Mouse (Mus musculus): Measurements from ENCODE around the gene Vmn1r172. TPM values are rescaled to one million over a fixed set of nuclear protein-coding genes. Genes with fewer than 3 reads are reported as not detected.
"Not testable (repeated sequence)": the region's sequence is repeated elsewhere in the genome, so short reads cannot be mapped to it uniquely, and the experiment has no call there.

Vmn1r172 gene
- polyA plus RNA-seq (2015; fragmentation: Nextera tagmentation; extraction: Ambion mirVana), result not detected in 2 replicates

DNA sequence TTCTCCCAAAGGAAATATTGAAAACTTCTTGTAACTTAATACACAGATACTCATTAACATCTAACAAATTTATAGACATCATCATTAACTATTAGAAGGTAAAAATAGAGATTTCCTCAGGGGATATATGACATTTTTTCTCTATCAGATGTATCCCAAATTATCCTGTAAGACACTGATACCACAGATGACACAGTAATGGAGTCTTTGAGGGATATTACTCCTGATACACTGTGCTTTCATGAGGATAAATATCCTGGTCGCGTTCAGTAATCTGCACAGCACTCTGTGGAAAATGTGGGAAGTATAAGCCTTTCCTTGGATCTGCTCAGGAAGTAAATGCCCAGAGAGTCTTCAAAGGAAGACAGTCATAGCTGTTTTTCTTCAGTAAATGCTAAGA lies at the start of gene Vmn1r172:
Gene Vmn1r172 (plus strand): TSS at position 301 of the 400 bp plus-strand sequence.
- no peaks in the 10 kb centered on the region for H3K27me3 ChIP-seq (ENCODE audit: control insufficient read depth, insufficient read depth, low read length)
- H3K27ac ChIP-seq (ENCODE audit: low read length), result no peak within 1 kb of the TSS
- ATAC-seq (replicated peaks; ENCODE audit: extremely low read depth, insufficient read depth, low FRiP score), result no peak
- 66% methylated on average over 2 of the region's 2 CpGs for WGBS
- no peaks in the 10 kb centered on the region for H3K9me3 ChIP-seq (replicated peaks; ENCODE audit: control insufficient read depth, low read length)
- no peak within 1 kb of the TSS for H3K4me2 ChIP-seq (ENCODE audit: low read depth, low read length)
- no peak within 1 kb of the TSS for H3K9ac ChIP-seq (ENCODE audit: low read length)
- H3K4me3 ChIP-seq (ENCODE audit: low read length), result no peak within 1 kb of the TSS
- no peaks in the 10 kb centered on the region for H3K36me3 ChIP-seq (ENCODE audit: control insufficient read depth, insufficient read depth)
- H3K4me1 ChIP-seq (ENCODE audit: control insufficient read depth, insufficient read depth, low read length), result no peaks in the 10 kb centered on the region

DNA sequence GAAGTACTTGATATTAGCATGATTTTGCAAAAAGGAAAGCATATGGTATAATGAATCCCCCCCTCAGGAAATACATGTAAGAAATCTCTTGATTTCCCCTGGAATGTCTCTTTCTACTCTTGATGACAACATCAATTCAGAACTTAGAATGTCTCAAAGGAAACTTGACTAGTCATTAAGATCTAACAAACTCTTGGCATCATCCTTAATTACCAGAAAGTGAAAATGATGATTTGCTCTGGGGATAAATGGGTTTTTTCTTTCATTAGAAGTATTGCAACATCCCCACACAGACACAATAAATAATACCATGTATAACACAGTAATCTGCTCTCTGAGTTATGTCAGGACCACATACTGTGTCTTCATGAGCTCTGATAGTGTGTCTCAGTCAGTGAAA lies 27.7 kb upstream of the Vmn1r172 start, which contains the start of gene Vmn1r171:
Gene Vmn1r171 (plus strand): TSS at position 301 of the 400 bp plus-strand sequence.
- Histone ChIP-seq H3K27ac (ENCODE audit: low read length) (no peak within 1 kb of the TSS), H3K4me1 (ENCODE audit: control insufficient read depth, insufficient read depth, low read length) (no peaks in the 10 kb centered on the region), H3K27me3 (ENCODE audit: control insufficient read depth, insufficient read depth, low read length) (no peaks in the 10 kb centered on the region), H3K36me3 (ENCODE audit: control insufficient read depth, insufficient read depth) (no peaks in the 10 kb centered on the region), H3K9ac (ENCODE audit: low read length) (no peak within 1 kb of the TSS), H3K4me3 (ENCODE audit: low read length) (no peak within 1 kb of the TSS), H3K9me3 (replicated peaks; ENCODE audit: control insufficient read depth, low read length) (peaks cover 4% of the 10 kb centered on the region; the same call in 1 of the 2 replicates), H3K4me2 (ENCODE audit: low read depth, low read length) (no peak within 1 kb of the TSS)
- ATAC-seq (replicated peaks; ENCODE audit: extremely low read depth, insufficient read depth, low FRiP score), result no peak

DNA sequence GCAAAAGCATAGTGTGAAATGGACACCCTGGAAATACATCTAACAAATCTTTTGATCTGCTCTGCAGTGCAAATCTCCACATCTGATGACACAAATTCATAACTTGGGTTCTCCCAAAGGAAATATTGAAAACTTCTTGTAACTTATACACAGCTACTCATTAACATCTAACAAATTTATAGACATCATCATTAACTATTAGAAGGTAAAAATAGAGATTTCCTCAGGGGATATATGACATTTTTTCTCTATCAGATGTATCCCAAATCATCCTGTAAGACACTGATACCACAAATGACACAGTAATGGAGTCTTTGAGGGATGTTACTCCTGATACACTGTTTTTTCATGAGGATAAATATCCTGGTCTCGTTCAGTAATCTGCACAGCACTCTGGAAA lies 42.3 kb downstream of the Vmn1r172 start, which contains the start of gene Vmn1r173:
Gene Vmn1r173 (plus strand): TSS at position 301 of the 400 bp plus-strand sequence.
- not testable (repeated sequence) for H3K4me2 ChIP-seq (ENCODE audit: low read depth, low read length); H3K36me3 ChIP-seq (ENCODE audit: control insufficient read depth, insufficient read depth); H3K4me3 ChIP-seq (ENCODE audit: low read length); H3K27me3 ChIP-seq (ENCODE audit: control insufficient read depth, insufficient read depth, low read length); H3K9ac ChIP-seq (ENCODE audit: low read length); H3K9me3 ChIP-seq (replicated peaks; ENCODE audit: control insufficient read depth, low read length); ATAC-seq (replicated peaks; ENCODE audit: extremely low read depth, insufficient read depth, low FRiP score); H3K4me1 ChIP-seq (ENCODE audit: control insufficient read depth, insufficient read depth, low read length); H3K27ac ChIP-seq (ENCODE audit: low read length)
- 35% methylated on average over 1 of the region's 1 CpGs for WGBS

Other genes with a start within 250 kb of the Vmn1r172 start
- not detected in 2 replicates for gene Vmn1r167, start 151.1 kb upstream of the Vmn1r172 start, polyA plus RNA-seq (2015; fragmentation: Nextera tagmentation; extraction: Ambion mirVana)
- not detected in 2 replicates for gene Vmn1r168, start 118.6 kb upstream of the Vmn1r172 start, polyA plus RNA-seq (2015; fragmentation: Nextera tagmentation; extraction: Ambion mirVana)
- gene Vmn1r169, start 82.8 kb upstream of the Vmn1r172 start, polyA plus RNA-seq (2015; fragmentation: Nextera tagmentation; extraction: Ambion mirVana), result not detected in 2 replicates
- not detected in 2 replicates for gene Vmn1r170, start 52.1 kb upstream of the Vmn1r172 start, polyA plus RNA-seq (2015; fragmentation: Nextera tagmentation; extraction: Ambion mirVana)
- not detected in 2 replicates for gene Vmn1r171, start 27.6 kb upstream of the Vmn1r172 start, polyA plus RNA-seq (2015; fragmentation: Nextera tagmentation; extraction: Ambion mirVana)
- not detected in 2 replicates for gene Vmn1r173, start 42.4 kb downstream of the Vmn1r172 start, polyA plus RNA-seq (2015; fragmentation: Nextera tagmentation; extraction: Ambion mirVana)
- not detected in 2 replicates for gene Vmn1r174, start 94.0 kb downstream of the Vmn1r172 start, polyA plus RNA-seq (2015; fragmentation: Nextera tagmentation; extraction: Ambion mirVana)
- gene Vmn1r175, start 152.3 kb downstream of the Vmn1r172 start, polyA plus RNA-seq (2015; fragmentation: Nextera tagmentation; extraction: Ambion mirVana), result not detected in 2 replicates
- gene Vmn1r176, start 179.1 kb downstream of the Vmn1r172 start, polyA plus RNA-seq (2015; fragmentation: Nextera tagmentation; extraction: Ambion mirVana), result not detected in 2 replicates
- gene Vmn1r177, start 208.1 kb downstream of the Vmn1r172 start, polyA plus RNA-seq (2015; fragmentation: Nextera tagmentation; extraction: Ambion mirVana), result not detected in 2 replicates
- gene Vmn1r178, start 233.7 kb downstream of the Vmn1r172 start, polyA plus RNA-seq (2015; fragmentation: Nextera tagmentation; extraction: Ambion mirVana), result not detected in 2 replicates

All from heart, embryonic 16.5 days (tissue).